Mouse (Mus musculus) kidney, postnatal 10 days (tissue): ENCODE results near the gene Lrrc4c.

Experiments
- DNase-seq: peaks from one replicate; pipeline ENCODE4 v3.0.0; 2021; ENCODE audit warnings: mixed read lengths

Gene Lrrc4c

GRCm38 (mm10) chr2:97641661-97642060, 1323.7 kb downstream of the Lrrc4c start:
- DNase-seq: no peak

GRCm38 (mm10) chr2:97652711-97653110, 1334.7 kb downstream of the Lrrc4c start:
- DNase-seq: no peak
